Mouse (Mus musculus): ENCODE data around the gene Adgrv1.
"Not testable (repeated sequence)": the region's sequence is repeated elsewhere in the genome, so short reads cannot be mapped to it uniquely, and the experiment has no call there.

The Adgrv1 gene

GRCm38 (mm10) chr13:81329762-81330161 is 303.2 kb downstream of the Adgrv1 start:
- no peak for DNase-seq

GRCm38 (mm10) chr13:81328181-81328580 is 304.8 kb downstream of the Adgrv1 start:
- no peak for DNase-seq

DNA sequence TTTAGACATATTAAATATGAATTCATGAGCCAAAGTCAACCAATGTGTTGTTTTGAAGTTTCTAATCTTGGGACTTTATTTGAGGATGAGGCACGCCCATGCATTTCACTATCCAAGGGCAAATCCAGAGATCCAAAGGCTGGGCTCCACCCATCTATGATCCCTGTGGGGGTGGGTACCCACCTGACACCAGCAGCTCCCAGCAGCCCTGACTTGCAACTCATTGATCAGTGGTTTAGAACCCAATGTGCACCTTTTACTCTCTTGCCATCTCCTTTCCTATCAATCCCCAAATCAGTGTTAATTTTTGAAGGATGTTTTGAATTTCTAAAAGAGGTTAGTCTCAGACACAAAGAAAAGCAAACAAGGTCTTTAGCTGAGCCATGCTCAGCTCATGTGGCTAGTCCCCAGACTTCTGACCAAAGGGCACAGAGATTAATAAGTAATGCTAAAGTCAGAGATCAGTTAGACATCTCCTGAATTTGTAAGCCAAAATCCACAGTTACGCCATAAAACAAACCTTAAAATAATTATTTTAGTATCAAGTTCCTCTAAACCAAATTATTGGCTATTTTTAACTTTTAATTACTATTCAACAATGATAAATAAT is 307.2 kb downstream of the Adgrv1 start:
- DNase-seq = no peak

DNA sequence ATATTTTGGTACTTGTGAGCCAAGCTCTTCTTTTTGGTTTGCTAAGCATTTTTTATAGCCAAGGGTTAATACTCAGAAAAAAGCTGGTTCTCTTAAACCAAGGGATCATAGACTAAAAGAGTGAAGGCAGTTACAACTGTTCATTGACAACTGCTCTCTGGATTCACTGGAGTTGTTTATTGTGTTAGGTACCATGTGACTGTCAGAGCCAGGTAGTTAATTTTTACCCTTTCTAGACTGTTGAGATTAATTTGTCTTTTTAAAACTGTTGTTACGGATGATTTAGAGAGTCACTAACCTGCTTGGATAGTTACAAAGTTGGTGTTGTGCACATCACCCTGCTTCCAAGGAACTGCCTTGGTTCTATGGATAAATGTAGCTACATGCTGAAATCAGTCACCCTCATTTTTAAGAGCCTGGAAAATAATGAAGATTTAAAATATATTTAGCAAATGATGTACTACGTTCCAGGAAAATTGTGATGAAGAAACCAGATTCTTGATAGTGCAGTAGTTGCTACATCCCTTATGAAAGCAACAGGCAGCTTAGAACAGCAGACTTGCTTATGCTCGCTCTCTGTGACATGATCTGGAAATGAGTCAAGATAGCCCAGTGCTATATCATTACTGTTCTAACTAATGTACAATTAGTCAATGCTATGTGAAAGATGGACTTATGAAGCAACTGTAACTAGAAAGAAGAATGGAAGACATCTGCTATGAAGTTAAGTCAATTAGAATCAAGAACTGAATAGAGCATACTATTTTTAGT is 309.2 kb downstream of the Adgrv1 start:
- no peak for DNase-seq

DNA sequence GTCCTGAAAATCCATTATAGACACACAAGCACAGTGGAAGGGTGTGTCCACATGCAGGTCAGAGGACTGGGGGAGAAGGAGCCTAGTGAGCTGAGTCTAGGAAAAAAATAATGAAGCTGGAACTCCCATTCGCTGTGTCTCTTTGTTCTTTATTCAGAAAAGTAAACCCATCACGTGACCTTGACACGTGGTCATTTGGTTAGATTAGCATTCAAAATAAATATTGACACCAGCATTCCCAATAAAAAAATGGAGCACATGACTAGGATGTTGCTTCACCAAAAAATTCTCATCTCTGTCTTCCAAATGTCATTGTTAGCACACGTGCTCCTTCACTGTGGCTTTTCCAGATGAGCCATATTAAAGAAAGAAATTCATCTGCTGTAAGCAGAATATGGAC is 316.4 kb downstream of the Adgrv1 start:
- DNase-seq = no peak

DNA sequence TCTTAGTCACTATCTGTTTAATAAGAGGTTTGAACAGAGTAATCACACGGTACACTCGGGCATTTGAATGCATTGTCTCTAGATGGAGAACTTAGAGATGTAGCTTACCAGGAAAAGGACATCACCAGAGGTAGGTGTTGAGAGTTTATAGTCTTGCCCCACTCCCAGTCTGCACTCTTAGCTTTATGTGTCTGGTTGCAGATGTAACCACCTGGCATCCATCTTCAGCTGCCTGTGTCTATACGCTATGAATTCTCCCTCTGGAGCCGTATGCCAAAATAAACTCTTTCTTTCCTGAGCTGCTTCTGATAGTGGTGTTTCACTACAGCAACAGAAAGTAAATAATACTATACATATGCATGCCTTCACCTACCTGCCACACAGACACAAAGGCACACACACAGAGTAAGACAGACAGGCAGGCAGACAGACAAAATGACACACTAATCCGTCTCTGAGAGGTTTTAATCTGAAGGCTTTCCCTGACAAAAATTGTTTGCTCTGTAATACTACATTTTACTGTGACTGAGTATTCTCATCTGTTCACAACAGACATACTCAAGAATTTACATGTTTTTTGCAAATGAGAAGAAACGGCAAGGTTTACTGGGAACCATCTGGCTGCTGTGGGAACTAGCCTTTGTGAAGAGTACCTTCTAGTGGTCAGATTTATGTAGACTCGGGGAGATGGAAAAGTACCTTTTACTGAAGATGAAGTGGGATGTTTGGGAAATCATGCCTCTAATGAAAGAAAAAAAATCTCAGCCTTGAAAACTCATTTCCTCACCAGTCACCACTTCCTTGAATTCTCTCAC is 318.4 kb downstream of the Adgrv1 start:
- no peak for DNase-seq

- no peak for DNase-seq
These were observed 320.8 kb downstream of the Adgrv1 start for GRCm38 (mm10) chr13:81312148-81312547.

- DNase-seq = no peak
These were observed 332.1 kb downstream of the Adgrv1 start for GRCm38 (mm10) chr13:81300851-81301250.

DNA sequence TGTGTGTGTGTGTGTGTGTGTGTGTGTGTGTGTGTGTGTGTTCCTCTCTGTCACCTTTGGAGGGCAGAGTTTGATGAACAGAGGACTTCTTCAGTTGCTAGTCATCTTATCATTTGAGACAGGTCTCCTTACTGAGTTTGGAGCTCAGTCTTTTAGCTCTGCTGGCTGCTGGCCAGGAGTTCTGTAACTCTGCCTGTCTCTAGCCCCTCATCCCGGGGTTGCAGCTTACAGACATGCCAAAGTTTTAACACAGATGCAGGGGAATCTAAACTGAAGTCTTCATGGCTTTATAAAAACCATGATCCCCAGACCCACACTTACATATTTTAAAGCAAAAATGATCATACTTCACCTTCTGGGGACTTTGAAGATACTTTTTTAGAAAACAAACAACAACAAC is 338.8 kb downstream of the Adgrv1 start:
- DNase-seq = no peak

GRCm38 (mm10) chr13:81282193-81282592 is 350.8 kb downstream of the Adgrv1 start:
- no peak for DNase-seq

DNA sequence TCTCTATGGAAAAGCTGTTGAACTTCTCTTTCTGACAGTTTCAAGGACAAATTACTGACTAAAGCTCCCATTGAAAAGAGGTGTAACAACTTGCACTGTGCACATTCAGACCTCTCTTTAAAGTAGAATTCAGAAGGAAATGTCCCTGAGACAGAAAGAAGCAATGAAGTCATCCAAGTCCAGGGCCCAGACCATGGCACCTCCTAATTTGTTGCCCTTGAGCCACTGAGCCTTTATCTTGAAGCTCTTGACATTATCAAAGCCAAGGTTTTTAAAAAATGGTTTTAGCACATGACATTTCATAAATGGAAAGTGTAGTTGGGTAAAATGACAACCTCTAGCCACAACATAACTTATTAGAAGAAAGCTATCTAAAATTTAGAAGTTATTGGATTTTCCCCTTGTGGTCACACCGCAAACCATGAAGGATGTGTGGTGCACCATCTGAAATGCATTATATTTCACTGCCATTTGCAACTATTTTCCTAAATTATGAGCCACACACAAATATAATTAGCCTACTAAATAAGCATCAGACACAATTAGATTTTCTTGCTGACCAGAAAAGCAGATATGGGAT is 352.2 kb downstream of the Adgrv1 start:
- DNase-seq = no peak

- no peak for DNase-seq
These were observed 353.6 kb downstream of the Adgrv1 start for GRCm38 (mm10) chr13:81279351-81279736.

GRCm38 (mm10) chr13:81278669-81279350 is 354.1 kb downstream of the Adgrv1 start:
- DNase-seq = no peak

DNA sequence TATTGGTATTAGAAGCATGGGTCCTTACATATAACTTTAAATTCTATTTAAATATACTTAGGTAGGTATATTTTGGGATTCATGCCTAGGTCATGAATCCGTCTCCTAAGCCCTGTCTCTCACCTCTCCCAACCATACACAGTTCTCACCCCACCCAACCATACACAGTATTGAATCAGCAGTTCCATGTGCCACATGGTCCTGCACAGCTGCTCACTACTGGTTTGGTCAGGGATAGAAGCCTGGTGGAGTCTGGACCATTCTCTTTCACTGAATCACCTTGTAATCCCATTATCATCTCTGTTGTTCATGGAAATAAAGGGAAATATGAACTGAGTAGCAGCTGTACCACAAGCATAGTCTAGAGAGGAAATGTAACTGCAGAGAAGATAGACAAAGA is 359.1 kb downstream of the Adgrv1 start:
- DNase-seq = no peak

GRCm38 (mm10) chr13:81270396-81270795 is 362.6 kb downstream of the Adgrv1 start:
- no peak for DNase-seq

DNA sequence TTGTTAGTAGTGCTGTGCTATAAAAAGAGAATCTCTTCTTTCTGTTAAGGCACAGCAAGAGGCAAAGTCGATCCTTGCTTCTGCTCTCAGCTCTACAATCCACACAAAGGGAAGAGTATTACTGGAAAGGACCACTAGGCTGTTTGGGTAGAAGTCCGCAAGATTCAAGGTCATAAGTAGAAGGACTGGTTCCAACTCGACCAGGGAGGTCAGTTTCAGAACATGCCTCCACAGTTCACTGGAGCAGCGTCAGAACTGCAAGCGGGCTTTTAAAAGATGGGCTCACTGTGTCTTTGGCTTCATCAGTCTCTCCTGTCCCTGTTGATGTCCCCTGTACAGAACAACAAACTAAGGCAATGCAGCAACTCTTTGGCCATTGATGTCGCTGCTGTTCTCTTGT is 363.9 kb downstream of the Adgrv1 start:
- DNase-seq = no peak

GRCm38 (mm10) chr13:81267489-81267888 is 365.5 kb downstream of the Adgrv1 start:
- DNase-seq = not testable (repeated sequence)

- DNase-seq = no peak
These were observed 368.5 kb downstream of the Adgrv1 start for GRCm38 (mm10) chr13:81264465-81264864.

DNA sequence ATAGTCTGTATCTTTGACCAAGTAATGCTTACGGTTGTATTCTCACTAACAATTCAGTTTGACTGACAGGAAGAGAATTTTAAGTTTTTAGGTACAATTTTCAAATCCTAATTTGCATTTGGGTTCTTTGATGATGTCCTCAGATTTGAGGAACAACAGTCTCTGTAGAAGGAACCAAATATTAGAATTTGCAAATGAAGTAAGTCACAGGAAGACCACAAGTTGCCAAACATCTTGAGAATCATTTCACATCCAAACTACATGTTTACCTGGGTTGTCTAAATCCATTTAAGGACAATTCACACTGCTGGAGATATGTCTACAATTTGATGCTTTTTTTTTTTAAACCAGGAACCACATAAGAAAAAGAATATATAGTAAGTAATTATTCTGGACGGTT is 391.8 kb downstream of the Adgrv1 start:
- DNase-seq = no peak

GRCm38 (mm10) chr13:81239836-81240235 is 393.1 kb downstream of the Adgrv1 start:
- no peak for DNase-seq

DNA sequence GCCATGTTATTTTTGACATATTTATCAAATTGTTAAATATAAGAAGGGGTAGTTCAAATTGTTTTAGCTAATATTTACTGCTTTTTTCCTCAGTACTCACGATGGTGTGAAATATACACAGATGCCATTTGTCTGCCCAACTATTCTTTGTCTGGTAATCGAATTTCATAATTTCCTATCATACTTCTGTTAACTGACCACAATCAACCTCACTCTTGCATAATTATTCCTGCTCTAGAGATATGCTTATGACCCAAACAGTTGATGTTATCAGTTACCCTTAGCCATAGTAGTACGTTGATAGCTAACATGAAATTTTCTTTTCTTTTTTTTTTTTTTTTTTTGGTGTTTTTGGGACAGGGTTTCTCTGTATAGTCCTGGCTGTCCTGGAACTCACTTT is 393.5 kb downstream of the Adgrv1 start:
- no peak for DNase-seq

DNA sequence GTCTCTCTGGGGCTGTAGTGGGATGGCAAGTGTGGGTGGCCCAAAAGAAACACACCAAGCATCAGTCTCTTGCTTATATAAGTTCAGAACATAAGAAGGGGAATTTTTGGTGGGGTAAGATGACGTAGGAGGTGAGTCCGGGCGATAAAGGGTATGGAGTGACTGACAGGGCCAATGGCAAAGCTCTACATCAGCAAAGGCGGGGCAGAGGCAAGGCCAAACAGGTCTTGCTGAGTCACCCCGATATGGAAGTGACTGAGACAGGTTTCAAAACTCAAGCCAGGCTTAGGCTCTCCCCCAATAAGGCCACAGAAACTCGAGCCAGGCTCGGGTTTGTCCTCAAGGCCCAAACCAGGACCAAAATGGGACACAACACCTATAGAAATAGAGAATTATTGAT is 394.1 kb downstream of the Adgrv1 start:
- DNase-seq = no peak

GRCm38 (mm10) chr13:81237947-81238346 is 395.0 kb downstream of the Adgrv1 start:
- no peak for DNase-seq

Measured in cerebellum, adult 8-10 months (tissue).